Mouse (Mus musculus): ENCODE results near the gene Eif6.
A peak's percentile ranks its signal among the peaks of the same experiment; 100 is the strongest.

Eif6 gene

GRCm38 (mm10) chr2:155784534-155784933, 42.2 kb downstream of the Eif6 start:
- DNase-seq, result peak; percentile 51 to 56

GRCm38 (mm10) chr2:155779506-155779905, 47.2 kb downstream of the Eif6 start:
- peak in 1 of 2 experiments; percentile 35 for DNase-seq

- DNase-seq, result peak in 1 of 2 experiments; percentile 56
Observed at GRCm38 (mm10) chr2:155779066-155779465, 47.7 kb downstream of the Eif6 start.

DNA sequence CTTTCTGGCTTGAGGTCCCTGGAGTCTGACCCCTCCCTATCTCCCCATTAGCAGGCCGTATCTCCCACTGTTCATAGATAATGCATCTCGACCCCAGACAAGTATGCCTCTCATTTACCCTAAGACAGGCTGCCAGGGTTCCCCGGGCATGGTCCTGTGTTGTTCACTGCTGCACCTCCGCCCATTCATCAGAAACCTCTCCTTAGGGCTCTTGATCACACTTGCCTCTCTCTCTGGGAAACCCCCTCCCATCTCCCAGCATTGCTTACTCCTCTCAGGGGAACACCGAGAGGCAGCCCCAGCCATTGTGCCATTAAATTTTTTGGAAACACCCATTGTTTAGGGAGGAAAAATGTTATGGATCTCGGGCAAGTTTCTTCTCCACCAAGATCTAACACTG, 48.7 kb downstream of the Eif6 start:
- peak; percentile 48 to 61 for DNase-seq

DNA sequence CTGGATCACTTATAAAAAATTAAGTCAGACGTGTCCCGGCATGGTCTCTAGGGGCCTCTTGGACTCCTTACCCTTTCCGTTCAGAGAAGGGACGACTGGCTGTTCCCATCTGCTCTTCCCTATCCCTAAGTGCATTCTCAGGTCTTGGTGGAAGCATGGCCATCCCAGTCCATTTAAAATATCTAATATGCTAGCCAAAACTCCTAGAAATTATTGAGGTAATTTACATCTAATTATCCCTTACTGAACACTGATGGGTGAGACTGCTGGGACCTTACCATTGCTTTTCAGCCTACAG, 49.1 kb downstream of the Eif6 start:
- DNase-seq, result no peak

GRCm38 (mm10) chr2:155776824-155777687, 49.7 kb downstream of the Eif6 start:
- peak; percentile 43 to 59 for DNase-seq

DNA sequence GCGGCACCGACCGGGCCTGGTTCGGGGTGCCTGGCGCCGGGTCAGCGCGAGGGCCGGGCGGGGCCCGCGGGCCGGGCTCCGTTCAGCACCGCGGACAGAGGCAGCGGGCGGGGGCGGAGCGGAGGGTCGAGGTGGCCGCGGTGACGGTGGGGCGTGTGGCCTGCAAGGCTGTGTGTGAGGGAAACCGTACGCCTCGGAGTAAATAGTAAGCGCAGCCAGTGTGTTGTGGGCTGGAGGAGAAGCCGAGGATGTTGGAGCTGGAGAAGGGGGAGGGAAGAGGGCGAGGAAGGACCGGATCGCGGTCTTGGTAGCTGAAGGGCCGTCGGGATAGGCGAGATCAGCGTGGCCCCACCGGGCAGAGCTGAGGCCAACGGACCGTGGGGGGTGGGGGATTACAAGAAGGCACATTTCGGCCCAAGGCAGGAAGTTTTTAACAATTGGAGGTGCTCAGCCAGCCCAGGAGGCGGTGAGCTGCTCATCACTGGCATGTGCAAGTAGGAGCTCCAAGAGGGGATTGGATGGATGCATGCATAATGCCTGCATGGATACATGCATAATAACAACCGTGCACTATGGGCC, 51.0 kb downstream of the Eif6 start:
- DNase-seq, result peak; percentile 88 to 89

GRCm38 (mm10) chr2:155774927-155775684, 51.6 kb downstream of the Eif6 start, which contains the start of gene Mmp24:
Gene Mmp24 (plus strand): TSS chr2:155775342.
- DNase-seq, result peak; percentile 57 to 65

GRCm38 (mm10) chr2:155774261-155774926, 52.3 kb downstream of the Eif6 start:
- peak; percentile 50 to 51 for DNase-seq

- DNase-seq, result peak in 1 of 2 experiments; percentile 44
Observed at GRCm38 (mm10) chr2:155773664-155774063, 53.1 kb downstream of the Eif6 start.

All from cerebellum, postnatal 14 days (tissue).